Mouse (Mus musculus): Measurements from ENCODE around the gene Msi2.

DNA sequence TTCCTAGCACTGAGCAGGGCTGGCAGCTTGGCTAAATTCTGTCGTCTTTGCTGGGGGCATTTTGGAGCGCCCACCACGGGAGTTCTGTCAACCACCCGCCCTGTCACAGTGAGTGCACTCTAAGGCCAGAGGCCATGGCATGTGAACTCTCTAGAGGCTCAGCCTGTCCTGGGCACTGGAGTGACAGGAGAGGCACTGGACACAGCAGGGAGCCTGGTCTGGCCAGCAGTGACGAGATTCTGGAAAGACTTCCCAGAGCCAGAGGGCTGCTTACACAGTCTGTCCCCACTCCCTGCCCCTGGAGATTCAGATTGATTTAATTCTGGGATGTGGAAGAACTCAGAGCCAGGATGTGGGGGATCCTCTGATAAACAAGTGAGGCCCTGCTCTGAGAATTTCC is 318.9 kb downstream of the Msi2 start:
- TF ChIP-seq POLR2A (IDR thresholded peaks at IDR 0.05; ENCODE audit: control insufficient read depth, low read depth, low read length) (no peak), CTCF (IDR thresholded peaks at IDR 0.05; ENCODE audit: control insufficient read depth, insufficient read depth, insufficient replicate concordance, low read depth, low read length) (no peak)
